Mouse (Mus musculus) megakaryocyte, embryonic 14.5 days (primary cell): Measurements from ENCODE around the gene Kcnj10.

ENCODE experiments used
- FLI1 ChIP-seq: IDR thresholded peaks from 2 replicates; pipeline ENCODE4 v1.6.1; 2012; ENCODE audit warnings: low read length, inconsistent platforms, mixed read lengths
- GATA1 ChIP-seq: IDR thresholded peaks from 3 replicates; pipeline ENCODE4 v1.6.1; 2012; ENCODE audit warnings: mixed read lengths, low read length, inconsistent platforms, borderline replicate concordance

GRCm38 (mm10) chr1:172387246-172387645 is 46.2 kb downstream of the Kcnj10 start:
- TF ChIP-seq GATA1 (no peak), FLI1 (no peak)
